Mouse (Mus musculus): Measurements from ENCODE around the gene Araf.

DNA sequence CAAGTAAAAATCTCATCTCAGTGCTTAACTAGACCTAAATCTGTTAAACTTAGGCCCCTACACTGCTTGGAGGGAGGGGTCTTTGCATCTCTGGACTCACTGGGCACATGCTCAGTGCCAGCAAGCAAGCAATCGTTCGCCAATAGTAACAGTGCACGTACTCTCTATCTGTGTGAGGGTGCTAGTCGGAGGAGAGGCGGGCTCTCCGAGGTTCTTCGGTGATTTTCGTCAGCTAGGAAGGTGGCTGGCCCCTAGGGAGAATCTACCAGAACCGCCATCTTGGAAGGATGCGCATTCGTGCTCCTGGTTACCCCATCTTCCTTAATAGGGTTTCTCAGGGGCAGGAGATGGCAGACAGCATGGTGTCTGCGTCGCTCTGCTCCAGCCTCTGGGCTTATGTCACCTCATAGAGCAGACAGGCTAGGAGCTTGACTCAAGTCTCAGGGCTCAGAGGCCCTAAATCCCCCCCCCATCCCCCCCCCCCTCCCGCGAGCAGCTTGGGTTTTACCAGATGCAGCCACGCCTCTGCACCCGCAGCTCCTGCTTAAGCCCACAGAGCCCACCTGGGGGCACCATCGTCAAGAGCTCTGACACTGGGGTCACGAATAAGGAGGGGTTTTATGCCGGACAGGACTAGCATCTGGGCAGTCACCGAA lies 655 bp downstream of the Araf start:
- no peak for TF ChIP-seq CTCF (conservative IDR thresholded peaks at IDR 0.05; ENCODE audit: insufficient read depth, insufficient read length, low read depth, low read length)
- no peak for TF ChIP-seq POLR2A (IDR thresholded peaks at IDR 0.05; ENCODE audit: low read depth, low read length)
